Mouse (Mus musculus) 3T3-L1 (cell line): ENCODE measurements around the gene Adcy9.

ENCODE experiments used
- DNase-seq: peaks from one replicate; pipeline ENCODE4 v3.0.0-alpha.2; 2015; ENCODE audit warnings: low read depth, low spot score

The Adcy9 gene

GRCm38 (mm10) chr16:4418776-4419545 lies 1.3 kb downstream of the Adcy9 start:
- no peak for DNase-seq

DNA sequence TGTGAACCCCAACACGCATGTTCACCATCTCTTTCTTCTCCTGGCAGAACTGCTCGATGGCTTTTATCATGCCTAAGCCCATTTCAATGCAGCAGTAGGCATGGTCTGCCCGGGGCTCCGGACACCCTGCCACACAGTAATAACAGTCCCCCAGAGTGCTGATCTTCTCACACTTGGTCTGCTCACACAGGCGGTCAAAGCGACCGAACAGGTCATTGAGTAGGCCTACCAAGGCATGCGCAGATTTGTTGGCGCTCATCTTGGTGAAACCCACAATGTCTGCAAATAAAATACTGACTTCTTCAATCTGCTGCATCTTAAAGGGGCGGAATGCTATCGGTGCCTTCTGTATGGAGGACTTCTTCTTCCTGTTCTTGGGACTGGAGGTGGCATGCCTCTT lies 2.2 kb downstream of the Adcy9 start:
- no peak for DNase-seq

- DNase-seq = no peak
Observed at GRCm38 (mm10) chr16:4417455-4417854, 2.8 kb downstream of the Adcy9 start.

- no peak for DNase-seq
Observed at GRCm38 (mm10) chr16:4414881-4415585, 5.3 kb downstream of the Adcy9 start.

DNA sequence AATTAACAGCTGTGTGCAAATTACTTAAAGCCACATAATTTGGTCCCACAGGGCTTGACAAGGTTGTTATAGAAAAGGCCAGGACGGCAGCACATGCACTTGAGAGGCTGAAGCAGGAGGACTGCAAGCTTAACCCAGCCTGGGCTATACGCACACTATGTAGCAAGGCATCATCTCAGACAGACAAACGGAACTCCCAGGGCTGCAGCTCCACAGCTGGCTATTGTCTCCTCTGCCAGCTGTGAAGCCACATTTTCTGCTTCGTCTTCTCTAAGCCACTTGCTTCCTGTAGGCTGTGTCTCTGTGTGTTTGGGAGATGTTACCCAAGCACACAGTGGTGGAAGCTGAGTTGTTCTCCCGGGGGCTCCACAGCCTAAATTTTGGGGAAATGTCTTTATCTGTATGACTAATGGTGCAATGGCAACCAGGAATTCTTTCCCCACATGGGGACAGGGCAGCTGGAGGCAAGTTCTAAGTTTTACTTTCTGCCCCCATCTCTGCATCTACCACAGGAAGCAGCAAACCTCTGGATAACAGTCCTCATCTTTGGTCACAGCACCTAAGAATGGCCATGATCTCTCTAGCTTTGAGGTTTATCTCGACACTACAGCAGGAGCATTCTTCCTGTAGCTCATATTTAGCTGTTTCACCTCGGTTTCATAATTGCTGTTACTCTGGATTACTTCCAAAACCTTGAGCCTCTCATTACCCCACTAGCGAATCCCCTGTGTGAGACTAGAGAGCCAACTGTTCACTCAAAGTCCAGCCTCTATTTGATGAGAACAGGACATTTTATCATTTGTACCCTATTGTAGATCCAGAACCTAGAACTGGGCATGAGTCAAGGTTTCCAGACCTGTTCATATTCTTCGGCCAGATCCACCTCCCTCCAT lies 6.1 kb downstream of the Adcy9 start:
- DNase-seq = no peak

DNA sequence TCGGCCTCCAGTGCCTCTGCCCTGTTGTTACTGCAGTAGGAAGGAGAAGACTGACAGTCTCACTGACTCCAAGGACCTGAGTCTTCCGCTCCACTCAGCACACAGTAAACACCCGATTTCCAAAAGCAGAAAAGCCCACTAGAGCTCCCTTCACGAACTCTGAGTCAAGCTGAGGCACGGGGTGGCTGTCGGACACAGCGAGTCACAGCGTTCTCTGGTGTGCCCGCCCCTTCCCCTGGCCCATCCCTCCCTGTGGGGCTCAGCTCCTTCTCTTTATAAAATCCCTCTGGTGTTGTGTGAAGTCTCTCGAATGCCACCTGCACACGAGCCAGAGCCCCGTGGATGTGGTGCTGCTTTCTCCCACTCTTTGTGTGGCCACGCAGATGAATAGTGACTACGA lies 7.0 kb downstream of the Adcy9 start:
- no peak for DNase-seq

- no peak for DNase-seq
Observed at GRCm38 (mm10) chr16:4412298-4412697, 8.0 kb downstream of the Adcy9 start.

- no peak for DNase-seq
Observed at GRCm38 (mm10) chr16:4411296-4411695, 9.0 kb downstream of the Adcy9 start.

GRCm38 (mm10) chr16:4407536-4407935 lies 12.8 kb downstream of the Adcy9 start:
- no peak for DNase-seq

GRCm38 (mm10) chr16:4406706-4407105 lies 13.6 kb downstream of the Adcy9 start:
- no peak for DNase-seq

- DNase-seq = no peak
Observed at GRCm38 (mm10) chr16:4406047-4406586, 14.2 kb downstream of the Adcy9 start.

GRCm38 (mm10) chr16:4404933-4405761 lies 15.2 kb downstream of the Adcy9 start:
- peak; percentile 72 for DNase-seq

DNA sequence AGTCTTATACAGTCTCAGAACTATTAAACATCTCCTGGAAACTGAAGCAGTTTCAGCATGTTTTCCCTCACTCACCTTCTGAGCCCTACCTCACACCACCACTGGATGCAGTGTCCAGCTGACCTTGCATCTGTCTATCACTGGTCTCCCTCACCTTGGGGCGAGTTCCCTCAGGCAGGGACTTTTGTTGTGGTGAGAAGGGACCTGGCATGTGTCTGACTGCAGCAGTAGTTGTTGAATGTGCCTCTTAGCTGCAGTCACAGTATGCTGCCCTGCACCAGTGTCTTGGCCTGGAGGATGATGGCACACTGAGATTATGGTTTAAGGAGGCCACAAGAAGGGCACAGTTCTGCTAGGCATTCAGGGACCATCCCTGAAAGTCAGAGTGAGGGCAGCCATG lies 19.2 kb downstream of the Adcy9 start:
- DNase-seq = no peak

DNA sequence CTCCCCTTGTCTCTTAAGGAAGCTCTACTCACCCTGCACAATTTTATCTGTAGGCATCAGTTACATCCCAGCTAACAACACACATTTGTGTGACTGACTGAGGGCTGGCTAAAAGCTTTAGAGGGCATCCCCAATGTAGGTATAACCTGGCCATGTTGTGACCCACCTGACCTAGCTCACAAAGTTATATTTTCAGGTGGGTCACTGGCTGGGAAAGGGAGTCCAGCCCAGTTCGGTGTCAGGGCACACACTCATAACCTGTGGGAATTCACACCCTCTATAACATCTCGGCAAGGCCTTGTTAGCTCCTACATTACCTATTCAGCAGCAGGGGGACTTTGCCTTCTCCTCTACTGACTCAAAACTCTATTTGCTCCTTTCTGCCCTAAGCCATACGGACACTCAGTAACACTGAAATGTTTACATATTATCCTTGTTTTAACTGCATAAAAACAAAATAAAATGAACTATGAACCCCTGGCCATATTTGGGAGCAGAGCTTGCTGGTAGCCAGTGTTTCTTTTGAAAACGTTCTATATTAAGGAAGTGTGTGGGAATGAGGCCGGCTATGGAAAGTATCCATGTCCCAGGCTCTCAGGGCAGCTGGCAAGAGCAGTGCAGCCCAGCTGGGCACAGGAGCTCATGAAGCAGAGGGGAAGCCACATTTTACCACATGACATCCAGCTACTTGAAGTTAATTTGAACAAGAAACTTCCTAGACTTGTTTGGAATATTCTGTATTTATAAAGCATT lies 20.7 kb downstream of the Adcy9 start:
- DNase-seq = no peak

DNA sequence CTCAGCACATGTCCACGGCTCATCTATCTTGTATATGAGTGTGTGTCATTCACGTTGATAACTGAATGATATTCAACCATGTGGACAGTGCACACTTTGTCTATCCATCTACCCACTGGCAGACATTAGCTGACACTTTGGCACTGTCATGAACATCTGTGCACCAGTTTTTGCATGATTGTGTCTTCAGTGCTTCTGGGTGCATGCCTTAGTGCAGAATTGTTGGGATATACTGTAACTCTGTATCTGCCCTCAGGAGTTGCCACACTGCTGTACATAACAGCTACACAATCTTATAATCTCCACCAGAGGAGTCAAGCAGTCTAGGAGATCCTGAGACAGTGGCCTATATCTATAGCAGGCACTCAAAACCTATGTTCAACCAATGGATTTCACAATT lies 21.5 kb downstream of the Adcy9 start:
- no peak for DNase-seq

- no peak for DNase-seq
Observed at GRCm38 (mm10) chr16:4397636-4398035, 22.7 kb downstream of the Adcy9 start.

GRCm38 (mm10) chr16:4395687-4396341 lies 24.5 kb downstream of the Adcy9 start:
- DNase-seq = no peak

GRCm38 (mm10) chr16:4394991-4395590 lies 25.2 kb downstream of the Adcy9 start:
- DNase-seq = no peak

- no peak for DNase-seq
Observed at GRCm38 (mm10) chr16:4383473-4384038, 36.7 kb downstream of the Adcy9 start.
